Mouse (Mus musculus) cerebral cortex, adult 2 months (tissue): ENCODE data around the gene Tspan18.

Source experiments
- WGBS: fragments of 180-500 bp; shearing (Covaris S2); methylation state at CpG from one replicate; pipeline ENCODE4 v1.1.7; 2018; 5-methylcytosine and 5-hydroxymethylcytosine counted together

Tspan18 gene

DNA sequence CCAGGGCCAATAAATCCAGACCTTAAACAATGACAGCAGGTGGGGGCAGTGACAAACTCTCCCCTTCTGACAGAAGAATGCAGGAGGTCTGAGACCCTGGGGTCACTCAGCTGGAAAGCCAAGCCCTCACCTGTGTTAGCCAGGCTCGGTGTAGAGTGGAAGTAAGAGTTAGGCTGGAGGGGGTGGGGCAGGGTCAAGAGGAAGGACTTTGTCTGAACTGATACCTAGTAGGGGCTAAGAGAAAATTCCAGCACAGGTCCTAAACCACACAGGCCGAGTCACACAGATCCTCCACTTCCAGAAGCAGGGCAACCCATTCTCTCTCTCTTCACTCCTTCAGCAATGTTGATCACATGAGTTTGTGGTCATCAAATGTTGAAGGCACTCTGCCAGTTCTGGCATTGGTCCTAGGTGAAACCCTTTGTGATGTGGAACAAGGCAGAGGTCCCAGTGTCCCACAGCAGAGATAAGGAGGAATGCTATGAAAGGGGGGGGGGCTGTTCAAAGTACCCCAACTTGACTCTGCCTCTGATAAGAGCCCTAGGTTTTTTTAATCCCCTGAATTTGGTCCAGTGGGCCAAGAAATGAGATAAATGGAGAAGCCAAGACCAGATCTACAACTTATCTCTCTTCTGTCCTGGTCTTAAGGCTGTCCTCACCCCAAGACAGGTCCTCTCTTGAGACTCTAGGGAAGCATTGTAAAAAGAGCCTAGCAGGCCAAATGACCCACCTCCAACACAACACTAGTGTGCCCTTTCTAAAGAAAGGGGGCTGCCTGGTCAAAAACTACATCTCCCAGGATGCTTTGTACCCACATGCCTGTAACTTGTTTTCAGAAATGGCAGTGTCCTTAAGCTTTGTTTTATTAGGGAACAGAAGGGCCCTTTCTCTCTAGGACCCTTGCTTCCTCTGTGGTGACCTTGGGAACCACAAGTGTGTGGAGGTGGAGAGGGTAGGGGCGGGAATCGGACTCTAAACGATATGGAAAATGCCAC is 71.7 kb downstream of the Tspan18 start:
- WGBS: 84% methylated on average over 5 of the region's 5 CpGs

DNA sequence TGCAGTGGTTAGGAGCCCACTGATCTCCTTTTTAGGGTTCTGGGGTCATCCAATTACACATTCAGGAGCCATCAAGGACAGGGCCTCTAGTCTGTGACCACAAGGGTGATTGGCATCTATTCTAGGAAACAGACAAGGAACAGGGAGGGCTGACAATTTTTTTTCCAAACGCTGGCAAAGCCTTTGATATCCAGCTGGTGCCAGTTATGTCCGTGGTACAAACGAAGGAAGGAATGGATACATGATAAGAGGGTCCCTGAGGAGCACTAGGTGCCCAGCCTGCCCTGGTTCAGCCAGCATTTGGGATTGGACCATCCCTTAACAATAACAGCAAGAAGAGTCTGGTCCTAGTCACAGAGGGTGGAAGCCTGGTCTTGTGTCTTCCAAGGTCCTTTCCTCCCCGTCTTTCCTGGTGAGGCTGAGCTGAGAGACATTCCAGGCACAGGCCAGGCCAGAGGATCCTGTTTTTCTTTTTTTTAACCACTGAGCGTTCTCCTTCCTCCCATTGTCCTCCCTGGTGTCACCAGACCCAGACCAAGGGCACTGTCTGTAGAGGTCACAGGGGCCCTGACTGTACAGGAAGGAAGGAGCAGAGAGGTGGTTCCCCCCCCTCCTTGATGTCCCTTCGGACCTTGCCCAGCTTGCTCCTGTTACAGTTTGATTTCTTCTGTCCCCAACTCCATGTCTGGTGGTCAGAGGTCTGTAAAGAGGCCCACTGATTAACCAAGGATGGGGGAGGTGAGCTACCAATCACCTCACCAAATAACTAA is 72.6 kb downstream of the Tspan18 start:
- WGBS: 76% methylated on average over 6 of the region's 6 CpGs

DNA sequence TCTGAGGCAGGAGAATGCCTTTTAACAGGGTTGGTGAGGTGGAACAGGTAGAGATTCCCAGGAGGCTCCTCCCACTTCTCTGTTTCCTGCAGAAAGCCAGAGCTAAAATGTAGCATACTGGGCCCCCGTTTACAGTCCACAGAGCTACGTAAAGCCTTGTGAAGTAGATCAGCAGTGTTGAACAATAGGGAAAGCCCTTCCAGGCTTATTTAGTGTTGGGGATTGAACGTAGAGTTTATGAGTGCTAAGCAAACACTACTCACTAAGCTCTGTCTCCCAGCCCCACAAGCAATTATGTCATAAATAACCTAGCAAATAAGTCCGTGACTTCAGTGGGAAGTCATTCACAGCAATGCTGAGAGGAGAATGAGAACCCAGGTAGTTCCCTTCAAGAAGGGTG is 76.7 kb downstream of the Tspan18 start:
- WGBS: 85% methylated on average over 4 of the region's 4 CpGs

DNA sequence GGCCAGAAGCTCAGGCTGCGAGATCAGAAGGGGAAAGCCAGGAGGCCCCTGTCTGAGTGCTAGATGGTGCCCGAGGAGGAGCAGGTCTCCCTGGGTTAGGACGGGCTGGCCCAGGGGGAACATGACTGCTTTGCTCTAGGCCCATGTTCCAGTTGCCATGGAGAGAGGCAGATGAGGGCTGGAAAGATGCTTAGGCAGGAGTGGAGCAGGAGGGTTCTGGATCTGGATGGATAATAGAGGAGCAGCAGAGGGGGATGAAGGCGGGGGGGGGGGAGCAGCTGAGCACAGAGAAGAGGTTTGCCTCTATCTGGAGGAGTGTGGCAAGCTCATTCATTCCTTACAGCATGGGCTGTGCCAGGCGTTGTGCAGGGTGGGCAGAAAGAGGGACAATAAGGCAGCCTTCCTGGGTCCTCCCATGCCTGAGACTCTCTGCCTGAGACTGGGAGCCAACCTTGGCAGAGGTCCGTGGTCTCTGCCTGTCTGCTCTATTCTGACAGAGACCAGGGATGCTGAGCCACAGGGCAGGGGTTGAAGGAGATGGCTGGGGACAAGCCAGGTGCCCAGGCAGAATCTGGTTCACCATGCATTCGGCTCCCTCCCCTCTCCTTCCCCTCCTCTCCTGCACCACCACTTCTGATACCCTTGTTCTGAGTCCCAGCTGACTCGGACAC is 77.4 kb downstream of the Tspan18 start:
- WGBS: 64% methylated on average over 8 of the region's 8 CpGs

GRCm38 (mm10) chr2:93252356-93252755 is 81.9 kb downstream of the Tspan18 start:
- 42% methylated on average over 9 of the region's 9 CpGs for WGBS

DNA sequence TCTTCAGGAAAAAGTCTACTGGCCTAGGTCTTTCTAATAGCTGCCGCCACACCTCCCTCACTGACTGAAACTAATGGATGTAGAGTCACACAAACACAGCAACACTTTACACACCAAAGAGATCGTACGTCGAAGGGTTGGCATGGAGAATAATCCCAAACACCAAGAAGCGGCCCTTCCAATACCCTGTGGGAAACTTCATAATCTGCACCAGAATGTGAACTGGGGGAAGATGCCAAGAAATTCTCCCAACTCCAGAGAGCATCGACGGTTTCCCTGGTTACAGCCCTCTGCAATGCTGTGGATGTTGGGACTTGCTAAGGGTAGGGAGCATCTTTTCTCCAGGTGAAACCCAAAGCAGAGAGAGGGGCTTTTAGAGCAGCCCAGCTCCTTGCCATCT is 83.7 kb downstream of the Tspan18 start:
- WGBS: 63% methylated on average over 7 of the region's 7 CpGs

DNA sequence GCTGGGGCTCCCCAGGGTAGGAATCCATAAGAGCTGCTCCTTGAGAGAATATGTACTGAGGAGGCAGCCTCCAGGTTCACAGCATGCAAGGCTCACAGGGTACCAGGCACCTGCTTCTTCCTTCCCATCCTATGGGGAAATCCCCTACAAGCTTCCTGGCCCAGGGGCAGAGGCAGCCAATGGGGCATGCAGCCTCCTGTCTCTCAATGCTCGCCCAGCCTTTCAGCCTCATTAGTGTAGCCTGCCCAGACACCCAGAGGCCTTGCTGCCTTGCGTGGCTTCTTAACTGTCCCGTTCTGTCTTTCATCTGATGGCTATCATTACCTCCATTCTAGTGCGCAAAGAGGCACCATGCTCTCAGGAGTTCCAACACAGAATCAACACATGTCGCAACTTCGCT is 85.2 kb downstream of the Tspan18 start:
- 91% methylated on average over 6 of the region's 6 CpGs for WGBS

DNA sequence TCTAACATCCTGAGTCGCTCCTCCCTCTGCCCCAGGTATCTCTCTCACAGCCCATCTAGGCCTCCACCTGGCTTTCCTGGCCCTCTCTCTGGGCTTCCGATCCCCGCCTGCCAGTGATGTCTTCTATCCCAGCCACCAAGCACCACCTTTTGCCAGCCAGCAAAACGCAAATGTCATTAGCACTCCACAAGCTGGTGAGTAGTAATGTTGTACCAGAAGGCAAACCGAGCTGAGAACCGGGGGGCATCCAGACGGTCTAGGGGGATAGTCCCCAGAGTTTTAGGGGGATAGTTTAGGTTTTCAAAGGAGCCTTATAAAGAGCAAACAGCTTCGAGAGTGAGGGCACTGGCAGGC is 90.2 kb downstream of the Tspan18 start:
- 86% methylated on average over 8 of the region's 8 CpGs for WGBS

GRCm38 (mm10) chr2:93243439-93244089 is 90.7 kb downstream of the Tspan18 start:
- WGBS: 87% methylated on average over 11 of the region's 11 CpGs

DNA sequence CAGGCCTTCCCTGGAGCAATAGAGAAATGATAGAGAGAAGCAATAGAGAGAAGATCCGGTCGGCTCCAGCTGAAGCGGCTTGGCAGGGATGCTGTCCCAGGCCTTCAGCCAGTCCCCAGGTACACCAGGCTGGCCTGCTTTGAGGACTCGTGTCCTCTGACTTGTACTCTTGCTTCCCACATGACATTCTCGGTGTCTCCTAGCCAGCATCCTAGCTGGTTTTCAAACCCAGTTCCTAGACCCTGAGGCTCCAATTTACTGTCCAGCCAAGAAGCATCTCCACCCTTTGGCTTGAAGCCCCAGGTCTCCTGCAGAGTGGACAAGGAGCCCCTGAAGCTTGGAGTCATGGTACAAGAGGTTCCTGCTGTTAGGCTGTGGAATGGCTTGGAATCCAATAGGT is 92.1 kb downstream of the Tspan18 start:
- WGBS: 89% methylated on average over 5 of the region's 5 CpGs

GRCm38 (mm10) chr2:93238864-93239263 is 95.4 kb downstream of the Tspan18 start:
- WGBS: 90% methylated on average over 6 of the region's 6 CpGs

- whole genome bisulfite sequencing: 81% methylated on average over 1 of the region's 1 CpGs
Measured at GRCm38 (mm10) chr2:93237055-93237454, 97.2 kb downstream of the Tspan18 start.

GRCm38 (mm10) chr2:93232141-93232540 is 102.2 kb downstream of the Tspan18 start:
- WGBS: 86% methylated on average over 1 of the region's 1 CpGs

DNA sequence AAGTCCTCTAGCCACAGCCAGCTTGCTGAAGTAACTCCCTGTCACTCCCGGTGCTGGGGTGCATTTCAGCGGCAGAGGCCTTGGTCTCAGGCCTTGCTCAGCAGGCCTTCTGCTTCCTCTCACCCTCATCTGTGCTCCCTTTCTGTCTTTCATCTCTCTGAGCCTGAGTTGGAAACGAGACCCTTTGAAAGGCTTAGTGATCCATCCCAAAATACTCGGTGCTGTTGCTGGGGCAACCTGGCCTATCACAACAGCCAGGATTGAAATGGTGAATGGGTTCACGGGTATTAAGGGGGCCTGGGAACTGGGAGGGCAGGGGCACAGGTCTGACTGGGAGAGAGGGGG is 105.9 kb downstream of the Tspan18 start:
- 53% methylated on average over 5 of the region's 5 CpGs for WGBS

DNA sequence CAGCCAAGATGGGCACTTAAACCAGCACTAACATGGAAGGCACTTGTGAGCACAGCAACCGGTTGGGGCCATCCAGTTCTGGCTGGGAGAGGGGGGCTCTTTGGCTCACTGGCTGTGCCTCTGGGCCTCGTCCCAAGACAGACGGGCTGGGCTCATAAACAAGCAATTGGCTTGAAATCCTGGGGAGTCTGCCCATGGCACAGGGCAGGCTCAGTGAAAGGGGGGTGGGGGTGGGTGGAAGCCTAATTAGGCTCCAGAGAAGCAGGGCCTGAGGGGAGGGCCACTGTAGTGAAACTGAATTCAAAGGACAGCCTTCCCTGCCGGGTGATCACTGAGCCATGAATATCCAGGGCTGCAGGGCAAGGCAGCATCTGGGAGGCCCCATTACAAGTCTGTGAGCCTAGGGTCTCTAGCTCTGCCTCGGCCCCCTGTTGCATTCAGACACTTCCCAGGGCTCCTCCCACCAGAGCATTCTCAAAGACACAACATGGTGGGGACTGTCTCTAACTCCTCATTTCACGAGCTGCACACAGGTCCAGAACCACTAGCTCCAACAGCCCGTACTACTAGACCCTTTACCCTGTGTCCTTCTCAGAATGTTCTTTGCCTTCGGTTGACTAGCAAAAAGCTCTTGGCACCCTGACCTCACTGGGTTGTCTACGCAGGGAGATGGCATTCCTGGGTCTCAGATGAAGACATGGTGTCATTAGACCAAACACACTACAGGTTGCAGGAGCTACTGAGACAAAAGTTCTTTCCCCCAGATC is 106.4 kb downstream of the Tspan18 start:
- WGBS: 66% methylated on average over 9 of the region's 9 CpGs

DNA sequence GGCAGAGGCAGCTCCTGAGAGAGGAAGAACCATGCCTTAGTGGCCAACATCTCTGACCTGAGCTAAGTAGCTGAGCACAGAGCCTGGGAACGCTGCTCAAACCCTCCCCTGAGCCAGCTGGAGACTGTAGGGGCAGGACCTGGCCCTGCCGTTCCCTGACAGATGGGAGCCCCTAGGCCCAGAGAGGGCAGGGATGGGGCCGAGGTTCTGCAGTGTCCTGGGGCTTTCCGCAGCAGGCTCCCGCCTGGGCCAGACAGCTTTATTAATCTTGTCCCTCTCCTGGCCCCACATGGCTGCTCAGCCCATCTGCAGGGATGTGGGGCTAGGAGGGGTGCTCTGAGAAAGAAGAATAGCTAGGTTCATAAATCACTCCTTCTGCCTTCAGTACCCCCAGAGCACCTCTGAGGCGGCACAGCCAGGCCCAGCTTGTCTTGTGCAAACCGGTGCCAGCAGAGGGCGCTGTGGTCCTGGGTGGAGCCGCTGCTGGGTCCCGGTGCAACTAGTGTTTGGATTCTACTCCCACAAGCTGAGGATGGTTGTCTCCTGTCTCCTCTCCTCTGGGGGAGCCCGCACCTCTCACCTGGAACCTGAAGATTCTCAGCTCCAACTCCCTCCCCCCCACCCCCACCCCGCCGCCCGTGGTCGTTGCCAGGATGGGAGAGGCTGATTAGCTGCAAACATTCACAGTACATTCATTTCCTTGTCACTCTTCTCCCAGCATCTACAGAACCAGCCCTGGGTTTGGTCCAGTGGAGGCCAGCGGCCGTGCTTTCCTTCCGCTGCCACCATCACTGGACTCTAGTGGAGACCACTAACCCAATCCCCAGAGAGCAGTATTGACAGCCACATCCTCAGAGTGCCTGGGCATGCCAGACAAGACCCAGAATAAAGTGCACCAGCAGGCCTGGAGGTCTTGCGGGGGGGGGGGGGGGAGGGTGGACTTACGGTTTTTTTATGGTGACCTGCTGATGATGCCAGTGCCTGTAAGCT is 107.4 kb downstream of the Tspan18 start:
- 23% methylated on average over 20 of the region's 20 CpGs for WGBS

DNA sequence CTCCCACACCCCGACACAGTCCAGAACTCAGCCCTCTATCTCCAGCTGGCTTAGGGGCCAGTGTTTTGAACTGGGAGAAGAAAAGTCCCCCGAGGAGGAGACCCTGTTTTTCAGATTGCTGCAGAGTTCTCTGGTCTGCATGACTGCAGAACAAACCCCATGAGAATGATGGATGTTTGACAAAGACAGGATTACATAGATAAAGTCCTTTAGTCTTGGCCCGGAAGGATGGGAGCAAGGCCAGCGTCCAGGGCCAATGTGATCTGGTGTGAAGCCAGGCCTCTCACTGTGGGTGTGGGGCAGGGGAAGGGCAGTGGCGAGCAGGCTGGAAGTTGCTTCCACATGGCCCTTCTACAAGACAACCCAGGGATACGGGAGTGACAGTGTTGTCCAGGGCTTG is 110.8 kb downstream of the Tspan18 start:
- 63% methylated on average over 6 of the region's 6 CpGs for WGBS

- 85% methylated on average over 5 of the region's 5 CpGs for WGBS
Measured at GRCm38 (mm10) chr2:93220447-93220846, 113.9 kb downstream of the Tspan18 start.

DNA sequence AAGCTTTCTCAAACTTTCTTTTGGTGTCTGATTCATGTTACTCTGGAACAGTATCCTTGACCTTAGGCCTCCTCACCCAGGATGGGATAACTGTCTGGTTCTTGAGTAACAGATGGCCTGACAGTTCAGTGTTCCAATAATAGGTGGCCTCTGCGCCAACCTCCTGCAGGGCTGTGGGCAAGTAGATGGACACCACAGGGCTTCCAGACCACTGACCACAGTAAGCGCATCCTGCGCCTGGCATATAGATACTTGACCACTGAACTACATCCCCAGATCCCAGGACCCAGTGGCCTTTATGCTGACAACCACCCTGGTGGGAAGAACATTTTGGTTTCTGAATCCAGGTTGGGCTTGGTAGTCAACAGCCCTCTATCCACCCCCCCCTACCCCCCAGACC is 114.7 kb downstream of the Tspan18 start:
- WGBS: 98% methylated on average over 3 of the region's 3 CpGs
